Mouse (Mus musculus): Measurements from ENCODE around the gene Gucy2f. TPM values are rescaled to one million over a fixed set of nuclear protein-coding genes. Genes with fewer than 3 reads are reported as not detected.

Gene Gucy2f
- total RNA-seq, 1 experiment from 2014 or later = not detected

Other genes with a start within 250 kb of the Gucy2f start
- gene Nxt2, start 29.8 kb upstream of the Gucy2f start, total RNA-seq (2017) = 18.3 and 21.1 TPM in 2 replicates
- gene Kcne1l, start 109.4 kb upstream of the Gucy2f start, total RNA-seq (2017) = not detected in 2 replicates
- 39.2 and 40.4 TPM in 2 replicates for gene Acsl4, start 193.6 kb upstream of the Gucy2f start, total RNA-seq (2017)